30 mouse cellular contexts compared by ENCODE assay signal in genomic region chr16:18642291-18642690, GRCm38 (mm10). TPM values are rescaled to one million over a fixed set of nuclear protein-coding genes. Genes with fewer than 3 reads are reported as not detected.
A peak's percentile ranks its signal among the peaks of the same experiment; 100 is the strongest.
DNase-seq lines count a peak whose midpoint lies in the region; ATAC-seq lines count a peak whose summit lies in the region.
"Had no signal": no experiment of that assay in that cellular context is flagged by ENCODE, and none has a peak within 500 bp of the region (broad histone marks: within the 10 kb centered on the region; RNA-seq: fewer than 3 reads in every experiment).

No protein-coding gene starts in this region.

- intact Hi-C loops in heart, postnatal 36 days (cut with DNase I): no loop called here

- H3K4me2 ChIP-seq in limb, embryonic 15.5 days: no peak overlapping the region
- H3K4me2 ChIP-seq: embryonic facial prominence, embryonic 13.5 days; forebrain, embryonic 13.5 days; intestine, embryonic 15.5 days; limb, embryonic 12.5 days; lung, embryonic 14.5 days; midbrain, embryonic 13.5 days had no signal

- 0 out of 2 replicates have a peak, but pooled peaks have one; percentile 52 for ATAC-seq in limb, embryonic 15.5 days (ENCODE audit: insufficient number of reproducible peaks, low FRiP score, low TSS enrichment, low read depth)
- ATAC-seq: forebrain, embryonic 13.5 days; hindbrain, embryonic 16.5 days; intestine, embryonic 15.5 days; midbrain, embryonic 13.5 days had no signal

- H3K36me3 ChIP-seq in limb, embryonic 15.5 days: no peaks in the 10 kb centered on the region
- H3K36me3 ChIP-seq: embryonic facial prominence, embryonic 13.5 days; hindbrain, embryonic 10.5 days; intestine, embryonic 15.5 days; limb, embryonic 12.5 days; midbrain, embryonic 13.5 days had no signal

- peak overlapping the region; percentile 33 for H3K27ac ChIP-seq in limb, embryonic 15.5 days
- H3K27ac ChIP-seq: embryonic facial prominence, embryonic 13.5 days; forebrain, embryonic 13.5 days; heart, adult 2 months; hindbrain, embryonic 10.5 days; intestine, embryonic 15.5 days; limb, embryonic 12.5 days; liver, embryonic 14.5 days; midbrain, embryonic 13.5 days; stomach, postnatal 0 days had no signal

- no peak overlapping the region for H3K4me3 ChIP-seq in limb, embryonic 15.5 days
- H3K4me3 ChIP-seq: embryonic facial prominence, embryonic 13.5 days; forebrain, embryonic 13.5 days; heart, adult 2 months; hindbrain, embryonic 10.5 days; intestine, embryonic 15.5 days; limb, embryonic 12.5 days; megakaryocyte, embryonic 14.5 days; midbrain, embryonic 13.5 days had no signal

- H3K4me1 ChIP-seq in limb, embryonic 15.5 days: peaks cover 28% of the 10 kb centered on the region
- H3K4me1 ChIP-seq: forebrain, embryonic 13.5 days; intestine, embryonic 15.5 days; limb, embryonic 12.5 days; megakaryocyte, embryonic 14.5 days; midbrain, embryonic 13.5 days had no signal

- H3K9me3 ChIP-seq in limb, embryonic 15.5 days: no peaks in the 10 kb centered on the region
- H3K9me3 ChIP-seq: embryonic facial prominence, embryonic 13.5 days; forebrain, embryonic 13.5 days; hindbrain, embryonic 10.5 days; intestine, embryonic 15.5 days; limb, embryonic 12.5 days; midbrain, embryonic 13.5 days had no signal

- peak; percentile 82 for DNase-seq in heart, adult 11 months
- no peak for DNase-seq in heart, postnatal 36 days
- DNase-seq in right cerebral cortex, adult 18-20 months: peak; percentile 78
- DNase-seq in right cerebral cortex, postnatal 4 days: no peak
- DNase-seq in adrenal gland, adult 18-20 months (ENCODE audit: low spot score in 2 of 2): no peak
- no peak for DNase-seq in ovary, postnatal 14 days (ENCODE audit: low spot score)
- DNase-seq: adrenal gland, adult 2 months; cerebellum, adult 2 months; cerebellum, postnatal 25 days; gastrocnemius, postnatal 25 days; kidney, adult 9 months; kidney, postnatal 14 days; layer of hippocampus, postnatal 36 days; lung, embryonic 14.5 days; lung, postnatal 36 days; thymus, adult 2 months; thymus, postnatal 4 days had no signal

- H3K9ac ChIP-seq in limb, embryonic 15.5 days: no peak overlapping the region
- H3K9ac ChIP-seq: embryonic facial prominence, embryonic 13.5 days; forebrain, embryonic 13.5 days; intestine, embryonic 15.5 days; limb, embryonic 12.5 days; liver, embryonic 14.5 days; lung, embryonic 14.5 days; midbrain, embryonic 13.5 days had no signal

- 39% methylated on average over 7 of the region's 7 CpGs for WGBS in limb, embryonic 15.5 days

- H3K27me3 ChIP-seq in limb, embryonic 15.5 days: no peaks in the 10 kb centered on the region
- H3K27me3 ChIP-seq: forebrain, embryonic 13.5 days; intestine, embryonic 15.5 days; limb, embryonic 12.5 days; midbrain, embryonic 13.5 days had no signal

RNA-seq across cellular contexts. Expression of gene Sept5, which starts 12.5 kb away (rescaled TPM):
- 1 to 10 TPM; 3.7 to 3.8 TPM for total RNA-seq in heart, postnatal 36 days (2021)
- 59.4 and 62.8 TPM in 2 replicates for polyA plus RNA-seq in limb, embryonic 15.5 days (2015; fragmentation: Nextera tagmentation; extraction: Ambion mirVana)
- total RNA-seq in adrenal gland, adult 18-20 months (2021): 10 to 100 TPM in 1 of 2 experiments, 1 to 10 TPM in 1; 7.9 to 10.7 TPM

RNA-seq across cellular contexts. Expression of gene Gm49601, which starts 16.1 kb away (rescaled TPM):
- 1 to 10 TPM in 1 of 2 experiments, under 1 TPM in 1; 0.60 to 1.6 TPM for total RNA-seq in heart, postnatal 36 days (2021)
- 5.5 and 6.9 TPM in 2 replicates for polyA plus RNA-seq in limb, embryonic 15.5 days (2015; fragmentation: Nextera tagmentation; extraction: Ambion mirVana)
- total RNA-seq in adrenal gland, adult 18-20 months (2021): 1 to 10 TPM; 1.4 to 5.1 TPM

RNA-seq across cellular contexts. Expression of gene Gp1bb, which starts 20.1 kb away (rescaled TPM):
- total RNA-seq in heart, postnatal 36 days (2021): 1 to 10 TPM; 1.2 TPM
- polyA plus RNA-seq in limb, embryonic 15.5 days (2015; fragmentation: Nextera tagmentation; extraction: Ambion mirVana): 3.0 and 3.4 TPM in 2 replicates
- not detected for total RNA-seq in adrenal gland, adult 18-20 months (2021)
- total RNA-seq: adrenal gland, adult 2 months; ES-E14 had no signal

RNA-seq across cellular contexts. Expression of gene Tbx1, which starts 51.8 kb away (rescaled TPM):
- total RNA-seq in heart, postnatal 36 days (2021): 1 to 10 TPM in 1 of 2 experiments, under 1 TPM in 1; 0.51 to 2.2 TPM
- polyA plus RNA-seq in limb, embryonic 15.5 days (2015; fragmentation: Nextera tagmentation; extraction: Ambion mirVana): 6.0 and 6.4 TPM in 2 replicates
- under 1 TPM in 1 of 2 experiments, not detected in 1; 0.22 TPM for total RNA-seq in adrenal gland, adult 18-20 months (2021)

Comparison
In these comparisons a context has a peak if more than half of its experiments do, and no peak if none do; other contexts are left out.
1. DNase-seq: peak in heart, adult 11 months (single experiment) and right cerebral cortex, adult 18-20 months (single experiment); none in heart, postnatal 36 days (0 of 2), right cerebral cortex, postnatal 4 days (single experiment), adrenal gland, adult 18-20 months (0 of 2) and ovary, postnatal 14 days (single experiment).